Mouse (Mus musculus) erythroblast, embryonic 14.5 days (primary cell): ENCODE results near the gene Pfkfb4.

Source experiments
- GATA1 ChIP-seq: IDR thresholded peaks from 2 replicates; pipeline ENCODE4 v1.6.1; 2012; ENCODE audit warnings: low read length, inconsistent platforms, mixed read lengths
- TAL1 ChIP-seq: IDR thresholded peaks from 3 replicates; pipeline ENCODE4 v1.6.1; 2012; ENCODE audit warnings: low read length, inconsistent platforms, mixed read lengths

GRCm38 (mm10) chr9:109068095-109068735, 76.6 kb downstream of the Pfkfb4 start:
- TF ChIP-seq GATA1 (no peak), TAL1 (no peak)
